Mouse (Mus musculus) gastrocnemius, adult 18-20 months (tissue): ENCODE data around the gene Cfi. TPM values are rescaled to one million over a fixed set of nuclear protein-coding genes. Genes with fewer than 3 reads are reported as not detected.

Experiments used
- total RNA-seq, 2 experiments: library from RNA; stranded (reverse); gene quantifications; 2 replicates each; pipeline ENCODE4 v1.2.3; 2021

The Cfi gene
- total RNA-seq, 2 experiments from 2014 or later: 0.38 TPM; not detected in 1

Other genes starting within 250 kb of the Cfi start
- 10 to 100 TPM; 25.9 to 30.3 TPM for gene Egf, start 80.6 kb upstream of the Cfi start, total RNA-seq
- not detected for gene Lrit3, start 31.9 kb upstream of the Cfi start, total RNA-seq
- not detected for gene Rrh, start 13.3 kb upstream of the Cfi start, total RNA-seq
- gene Gar1, start 4.5 kb upstream of the Cfi start, total RNA-seq: 10 to 100 TPM; 19.7 to 21.7 TPM
- gene Pla2g12a, start 42.7 kb downstream of the Cfi start, total RNA-seq: 100 to 1,000 TPM in 1 of 2 experiments, 10 to 100 TPM in 1; 89.5 to 116 TPM
- gene Casp6, start 65.5 kb downstream of the Cfi start, total RNA-seq: 1 to 10 TPM; 1.8 to 2.8 TPM
- 1 to 10 TPM; 1.2 to 1.3 TPM for gene Mcub, start 134.3 kb downstream of the Cfi start, total RNA-seq
- gene Sec24b, start 225.7 kb downstream of the Cfi start, total RNA-seq: 10 to 100 TPM; 26.8 to 30.5 TPM